Mouse (Mus musculus) G1E (cell line): ENCODE data around the gene Mia3. TPM values are rescaled to one million over a fixed set of nuclear protein-coding genes. Genes with fewer than 3 reads are reported as not detected.

ENCODE experiments used
- ATAC-seq: 2 replicates; pipeline ENCODE4 v1.8.0; 2016; ENCODE audit warnings: mild to moderate bottlenecking; ENCODE audit not compliant: insufficient number of reproducible peaks, poor library complexity, low FRiP score, severe bottlenecking; ENCODE audit errors: extremely low read depth
- DNase-seq: peaks from one replicate; pipeline ENCODE4 v3.0.0; 2012; ENCODE audit warnings: low spot score
- H3K27me3 ChIP-seq: 2 replicates; pipeline ENCODE4 v1.6.1; 2012; ENCODE audit warnings: mild to moderate bottlenecking, low read length, inconsistent platforms; ENCODE audit not compliant: insufficient read depth
- H3K36me3 ChIP-seq: replicated peaks from 2 replicates; pipeline ENCODE3; 2012; ENCODE audit warnings: mild to moderate bottlenecking, inconsistent platforms
- H3K4me1 ChIP-seq: 2 replicates; pipeline ENCODE4 v1.6.1; 2012; ENCODE audit warnings: low read depth, low read length, inconsistent platforms, mixed read lengths; ENCODE audit not compliant: insufficient read depth
- H3K4me3 ChIP-seq: 2 replicates; pipeline ENCODE4 v1.5.1; 2012; ENCODE audit warnings: low read depth, mild to moderate bottlenecking, inconsistent platforms, low read length, moderate library complexity, mixed read lengths
- H3K9me3 ChIP-seq: replicated peaks from 2 replicates; pipeline ENCODE4 v1.6.1; 2012; ENCODE audit warnings: inconsistent platforms
- CTCF ChIP-seq: IDR thresholded peaks from 2 replicates; pipeline ENCODE4 v1.5.1; 2012; ENCODE audit warnings: low read depth, low read length, inconsistent platforms, mixed read lengths
- GATA1 ChIP-seq: IDR thresholded peaks from 2 replicates; pipeline ENCODE4 v1.6.1; 2012; ENCODE audit warnings: borderline replicate concordance, low read length, inconsistent platforms, mixed read lengths
- GATA2 ChIP-seq: IDR thresholded peaks from 2 replicates; pipeline ENCODE4 v1.6.1; 2012; ENCODE audit warnings: low read depth, low read length, inconsistent platforms, borderline replicate concordance
- POLR2AphosphoS5 ChIP-seq: IDR thresholded peaks from 2 replicates; pipeline ENCODE4 v1.6.1; 2012; ENCODE audit warnings: low read depth, low read length, inconsistent platforms; ENCODE audit not compliant: insufficient replicate concordance
- TAL1 ChIP-seq: conservative IDR thresholded peaks from 2 replicates; pipeline ENCODE4 v1.6.1; 2012; ENCODE audit warnings: low read depth, low read length, inconsistent platforms, mixed read lengths
- polyA plus RNA-seq: library from polyadenylated mRNA; stranded (reverse); fragments of >175 nt; gene quantifications from 2 replicates; pipeline ENCODE4 v1.2.3, GENCODE M21; 2012
- total RNA-seq, 2 experiments: library from RNA; stranded (forward) in 1 of 2; stranded (reverse) in 1 of 2; fragments of 200-1000 nt in 1 of 2; fragments of >200 nt in 1 of 2; fragmentation: Nextera tagmentation in 1 of 2; gene quantifications; 2 replicates each; pipeline ENCODE4 v1.2.3; 2014 to 2017

The Mia3 gene
- total and polyA plus RNA-seq, 3 experiments: 23.5 to 72.6 (median 66.7) TPM

DNA sequence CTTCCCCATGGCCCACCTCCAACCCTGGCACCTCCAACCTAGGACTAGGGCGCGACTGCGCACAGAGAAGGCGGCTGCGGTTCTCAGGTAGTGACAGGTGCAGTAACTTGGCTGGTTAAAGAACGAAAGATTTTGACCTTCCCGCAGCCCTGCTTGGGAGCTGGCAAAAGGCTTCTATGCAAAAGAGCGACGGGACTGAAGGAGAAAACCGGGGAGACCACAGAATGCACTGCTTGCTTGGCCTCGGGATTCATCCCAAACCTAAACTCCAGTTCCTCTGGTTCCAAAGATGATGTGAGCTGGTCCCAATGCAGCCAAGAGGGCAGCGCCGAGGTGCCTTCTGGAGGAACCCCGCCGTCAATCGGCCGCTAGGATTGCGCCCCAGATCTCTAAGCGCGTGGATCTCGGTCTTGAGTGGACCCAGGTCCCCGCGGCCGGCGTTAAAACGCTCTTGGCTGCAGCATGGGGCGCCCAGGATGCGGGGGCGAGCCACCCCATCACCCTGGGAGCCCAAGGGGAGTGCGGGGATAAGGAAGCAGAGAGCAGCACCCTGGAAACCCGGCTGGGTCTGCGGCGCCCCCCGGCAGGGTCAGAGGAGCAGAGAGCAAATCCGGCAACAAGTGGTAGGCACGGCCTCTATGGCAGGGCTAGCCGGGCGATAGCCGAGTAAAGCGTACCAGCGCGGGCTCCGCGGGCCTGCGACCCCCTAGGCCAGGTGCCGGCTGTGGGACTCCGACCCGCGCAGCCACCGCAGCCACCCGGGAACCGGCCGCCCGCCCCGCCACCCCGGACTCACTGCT is 552 bp downstream of the Mia3 start:
- Histone ChIP-seq H3K9me3 (no peaks in the 10 kb centered on the region), H3K27me3 (peaks cover 20% of the 10 kb centered on the region), H3K4me3 (peak overlapping the region; percentile 94), H3K4me1 (peaks cover 45% of the 10 kb centered on the region), H3K36me3 (peaks cover 26% of the 10 kb centered on the region)
- ATAC-seq (no peak), DNase-seq (peak; percentile 47)
- TF ChIP-seq GATA2: no peak
- TF ChIP-seq CTCF: no peak
- no peak for TF ChIP-seq GATA1

DNA sequence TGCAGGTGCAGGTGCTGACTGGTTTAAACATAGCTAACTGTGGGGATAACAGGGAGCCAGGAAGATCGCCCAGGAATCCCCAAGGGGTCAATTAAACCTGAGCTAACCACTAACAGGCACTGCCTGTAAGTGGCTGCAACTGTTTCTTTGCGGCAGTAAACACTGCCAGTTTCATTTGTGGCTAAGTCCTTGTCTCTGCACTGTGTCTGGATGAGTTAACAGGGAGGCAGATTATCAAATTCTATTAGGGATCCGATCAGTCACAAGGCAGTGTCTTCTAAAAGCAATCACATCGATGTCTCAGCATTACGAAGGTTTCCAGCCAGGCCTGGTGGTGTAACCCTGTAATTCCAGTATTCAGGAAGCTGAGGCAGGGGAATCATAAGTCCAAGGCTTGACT is 3.0 kb downstream of the Mia3 start:
- ATAC-seq (no peak), DNase-seq (no peak)
- H3K9me3 ChIP-seq: no peaks in the 10 kb centered on the region
- no peak for TF ChIP-seq TAL1
- TF ChIP-seq GATA2: no peak
- no peak for TF ChIP-seq GATA1
- TF ChIP-seq CTCF: no peak
- no peak for TF ChIP-seq POLR2AphosphoS5
- H3K36me3 ChIP-seq: peaks cover 27% of the 10 kb centered on the region
- peaks cover 14% of the 10 kb centered on the region for H3K27me3 ChIP-seq
- H3K4me3 ChIP-seq: no peak overlapping the region
- H3K4me1 ChIP-seq: peaks cover 68% of the 10 kb centered on the region

DNA sequence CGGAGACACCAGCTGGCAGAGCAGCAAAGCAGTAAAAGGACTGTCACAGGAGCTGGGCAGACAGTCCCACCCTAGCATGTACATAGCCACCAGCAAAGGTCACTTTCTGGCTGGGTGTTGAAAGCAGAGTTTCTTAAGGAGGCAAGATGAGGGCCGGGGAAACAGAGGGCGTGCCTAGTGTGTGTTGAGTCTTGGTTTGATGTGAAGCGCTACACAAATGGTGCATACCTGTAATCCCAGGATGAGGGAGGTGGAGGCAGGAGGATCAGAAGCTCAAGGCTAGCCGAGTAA is 5.8 kb downstream of the Mia3 start:
- DNase-seq (no peak), ATAC-seq (no peak)
- TF ChIP-seq TAL1 (no peak), POLR2AphosphoS5 (no peak), GATA2 (no peak)
- H3K36me3 ChIP-seq: peaks cover 46% of the 10 kb centered on the region
- H3K4me1 ChIP-seq: peaks cover 61% of the 10 kb centered on the region
- peaks cover 5% of the 10 kb centered on the region for H3K27me3 ChIP-seq
- peak overlapping the region; percentile 63; the same call in 1 of the 2 replicates for H3K4me3 ChIP-seq
- H3K9me3 ChIP-seq: no peaks in the 10 kb centered on the region

DNA sequence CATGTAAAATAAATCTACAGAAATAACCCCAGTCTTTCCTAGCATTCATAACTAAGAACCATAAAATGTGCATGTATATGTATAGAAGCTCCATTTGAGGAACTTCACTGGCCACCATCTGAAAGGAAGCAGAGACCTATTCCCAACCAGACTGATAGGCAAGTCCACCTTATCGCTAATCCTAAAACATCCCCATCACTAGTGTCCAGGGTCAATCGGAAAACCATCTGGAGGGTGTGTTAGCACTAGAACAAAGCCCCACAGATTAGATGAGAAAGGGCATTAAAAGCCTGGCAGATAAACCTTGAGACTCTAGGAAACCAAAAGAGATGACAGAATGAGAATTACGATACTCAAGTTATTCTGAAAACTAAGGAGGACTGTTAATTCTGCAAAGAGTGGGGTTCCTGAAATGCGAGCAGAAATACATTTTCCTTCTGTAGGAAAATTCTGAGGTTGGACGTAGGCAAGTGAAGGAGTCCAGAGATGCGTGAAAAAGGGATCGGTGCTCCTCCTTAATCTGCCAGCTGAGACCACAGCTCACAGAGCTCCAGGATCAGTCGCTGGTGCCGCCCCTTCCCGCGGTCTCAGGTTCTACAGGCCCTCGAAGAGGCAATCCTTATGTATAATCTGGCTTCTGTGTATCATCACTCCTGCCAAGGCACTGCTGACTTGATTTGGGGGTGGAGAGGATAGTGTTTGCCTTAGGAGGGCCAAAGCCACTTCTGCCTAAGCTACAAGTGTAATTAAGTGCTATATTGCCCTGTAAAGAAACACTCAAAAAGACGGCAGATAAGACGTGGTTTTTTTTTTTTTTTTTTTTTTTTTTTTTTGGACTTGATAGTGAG is 6.4 kb downstream of the Mia3 start:
- Histone ChIP-seq H3K4me1 (peaks cover 57% of the 10 kb centered on the region), H3K27me3 (peaks cover 3% of the 10 kb centered on the region), H3K4me3 (peak overlapping the region; percentile 63; the same call in 1 of the 2 replicates), H3K36me3 (peaks cover 51% of the 10 kb centered on the region), H3K9me3 (no peaks in the 10 kb centered on the region)
- DNase-seq (peak; percentile 32), ATAC-seq (peak; percentile 83)
- TF ChIP-seq CTCF (no peak), TAL1 (peak; percentile 26)

DNA sequence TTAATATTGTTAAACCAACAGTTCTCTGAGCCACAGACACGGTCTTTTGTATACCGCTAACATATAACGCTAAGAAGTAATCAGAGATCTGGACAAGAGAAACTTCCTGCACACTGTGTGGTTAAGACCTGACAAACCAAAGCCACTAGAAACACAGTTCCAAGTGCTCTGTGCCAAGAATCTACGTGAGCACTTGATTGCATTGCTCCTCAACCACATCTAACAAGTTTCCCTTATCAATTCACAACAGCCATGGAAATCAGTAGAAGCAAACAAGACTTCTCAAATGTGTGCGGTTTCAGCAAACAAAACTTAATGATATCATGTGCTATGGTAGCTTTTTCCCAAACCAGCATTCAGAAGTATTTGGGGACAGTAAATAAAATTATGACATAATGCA is 7.1 kb downstream of the Mia3 start:
- DNase-seq (peak; percentile 22), ATAC-seq (peak; percentile 84)
- TF ChIP-seq POLR2AphosphoS5 (no peak), TAL1 (peak; percentile 78)
- no peak overlapping the region for H3K4me3 ChIP-seq
- no peaks in the 10 kb centered on the region for H3K9me3 ChIP-seq
- peaks cover 3% of the 10 kb centered on the region; the same call in 1 of the 2 replicates for H3K27me3 ChIP-seq
- H3K36me3 ChIP-seq: peaks cover 54% of the 10 kb centered on the region
- H3K4me1 ChIP-seq: peaks cover 53% of the 10 kb centered on the region

DNA sequence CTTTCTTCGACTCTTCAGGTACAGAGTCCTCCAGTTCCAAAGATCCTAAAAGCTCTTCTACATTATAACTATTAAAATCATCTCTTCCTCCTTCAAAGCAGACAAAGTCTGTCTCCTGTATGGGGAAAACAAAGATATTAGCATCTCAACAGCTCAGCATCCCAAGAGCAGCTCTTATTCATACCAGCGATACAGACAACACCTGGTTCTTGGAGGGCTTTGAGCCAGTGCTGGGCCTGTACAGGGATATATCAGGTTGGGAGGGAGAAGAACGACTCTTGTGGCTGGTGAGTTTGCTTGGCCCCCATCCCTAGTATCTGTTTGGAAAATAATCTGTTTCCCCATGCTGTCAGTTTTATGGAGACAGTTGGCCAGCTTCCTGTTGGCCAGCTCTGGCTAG is 10.5 kb downstream of the Mia3 start:
- peaks cover 61% of the 10 kb centered on the region for H3K36me3 ChIP-seq
- peaks cover 32% of the 10 kb centered on the region for H3K4me1 ChIP-seq
- no peaks in the 10 kb centered on the region for H3K9me3 ChIP-seq
- H3K27me3 ChIP-seq: peaks cover 3% of the 10 kb centered on the region; the same call in 1 of the 2 replicates
- DNase-seq (no peak), ATAC-seq (no peak)
- no peak for TF ChIP-seq POLR2AphosphoS5
- TF ChIP-seq GATA2: no peak
- TF ChIP-seq GATA1: no peak
- no peak for TF ChIP-seq TAL1
- TF ChIP-seq CTCF: no peak
- H3K4me3 ChIP-seq: no peak overlapping the region
